Mouse (Mus musculus) 3T3-L1 (cell line): ENCODE data around the gene Preb.
A peak's percentile ranks its signal among the peaks of the same experiment; 100 is the strongest.

Experiments
- DNase-seq: peaks from one replicate; pipeline ENCODE4 v3.0.0-alpha.2; 2015; ENCODE audit warnings: low read depth, low spot score

Gene Preb

DNA sequence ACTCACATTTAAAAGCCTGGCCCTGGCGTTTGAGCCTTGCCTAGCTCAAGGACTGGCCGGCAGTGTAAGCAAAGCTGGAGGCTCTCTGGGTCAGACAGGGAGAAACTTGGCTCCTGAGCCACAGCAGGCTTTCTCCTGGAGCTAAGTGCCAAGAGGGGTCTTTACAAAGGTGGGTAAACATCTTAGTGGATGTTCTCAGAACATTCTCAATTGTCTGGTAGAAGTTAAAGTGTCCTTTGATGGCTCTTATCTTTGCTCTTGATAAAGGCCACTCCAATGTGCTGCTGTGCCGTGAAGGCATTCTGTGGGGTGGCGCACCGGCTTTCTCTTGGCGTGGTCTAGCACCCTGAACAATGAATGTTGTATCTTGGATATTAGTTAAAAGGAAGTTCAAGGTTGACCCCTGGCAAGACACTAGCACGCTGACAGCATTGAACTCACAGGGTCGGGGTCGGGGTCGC is 37.5 kb downstream of the Preb start:
- DNase-seq: no peak

DNA sequence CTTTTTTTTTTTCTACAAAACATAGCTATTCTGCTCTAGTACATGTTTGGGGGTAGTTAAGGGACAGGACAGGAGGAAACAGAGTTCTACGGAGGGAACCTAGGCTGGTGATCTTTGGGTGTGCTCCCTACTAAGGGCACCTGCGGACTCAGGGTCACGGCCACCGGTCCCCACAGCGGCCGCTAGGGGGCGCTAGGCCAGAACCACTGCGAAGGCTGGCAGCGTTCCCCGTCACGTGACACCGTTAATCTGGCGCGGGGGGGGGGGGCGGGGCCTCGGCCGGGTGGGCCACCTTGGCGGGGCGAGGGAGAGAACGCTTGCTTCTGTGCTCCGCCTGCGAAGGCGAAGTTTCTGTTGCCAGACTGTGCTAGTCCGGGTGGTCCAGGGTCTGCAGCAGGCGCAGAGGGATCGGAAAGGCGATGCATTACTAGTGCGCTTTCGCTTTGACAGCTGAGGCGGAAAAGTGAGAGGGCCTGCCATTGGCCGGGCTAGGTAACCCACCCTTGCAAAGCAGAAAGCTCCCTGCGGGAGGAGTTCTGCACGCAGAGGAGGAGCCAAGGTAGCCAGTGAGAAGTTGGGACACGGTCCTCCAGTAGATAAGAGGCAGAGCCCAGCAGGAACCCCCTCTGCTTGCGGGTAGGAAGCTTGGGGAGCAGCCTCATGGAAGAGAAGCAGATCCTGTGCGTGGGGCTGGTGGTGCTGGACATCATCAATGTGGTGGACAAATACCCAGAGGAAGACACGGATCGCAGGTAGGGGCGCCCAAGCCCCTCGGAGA is 38.7 kb downstream of the Preb start, which contains the start of gene Khk:
Khk (plus strand) TSS at position 176 of the 778 bp plus-strand sequence.
- DNase-seq: peak; percentile 91

DNA sequence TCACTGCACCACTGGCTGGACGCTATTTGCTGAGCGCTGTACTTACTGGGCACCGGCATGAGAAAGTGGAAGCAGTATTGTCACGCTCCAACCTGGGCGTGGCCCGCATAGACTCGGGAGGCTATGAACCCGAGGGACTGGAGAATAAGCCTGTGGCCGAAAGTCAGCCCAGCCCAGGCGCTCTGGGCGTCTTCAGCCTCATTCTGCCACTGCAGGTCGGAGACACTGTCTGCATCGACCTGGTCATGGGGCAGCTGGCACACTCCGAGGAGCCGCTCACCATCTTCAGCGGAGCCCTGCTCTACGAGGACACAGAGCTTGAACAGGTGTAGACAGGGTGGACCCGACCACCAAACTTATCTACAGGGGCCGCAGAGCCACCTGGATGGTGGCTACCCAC is 39.5 kb downstream of the Preb start:
- DNase-seq: no peak

DNA sequence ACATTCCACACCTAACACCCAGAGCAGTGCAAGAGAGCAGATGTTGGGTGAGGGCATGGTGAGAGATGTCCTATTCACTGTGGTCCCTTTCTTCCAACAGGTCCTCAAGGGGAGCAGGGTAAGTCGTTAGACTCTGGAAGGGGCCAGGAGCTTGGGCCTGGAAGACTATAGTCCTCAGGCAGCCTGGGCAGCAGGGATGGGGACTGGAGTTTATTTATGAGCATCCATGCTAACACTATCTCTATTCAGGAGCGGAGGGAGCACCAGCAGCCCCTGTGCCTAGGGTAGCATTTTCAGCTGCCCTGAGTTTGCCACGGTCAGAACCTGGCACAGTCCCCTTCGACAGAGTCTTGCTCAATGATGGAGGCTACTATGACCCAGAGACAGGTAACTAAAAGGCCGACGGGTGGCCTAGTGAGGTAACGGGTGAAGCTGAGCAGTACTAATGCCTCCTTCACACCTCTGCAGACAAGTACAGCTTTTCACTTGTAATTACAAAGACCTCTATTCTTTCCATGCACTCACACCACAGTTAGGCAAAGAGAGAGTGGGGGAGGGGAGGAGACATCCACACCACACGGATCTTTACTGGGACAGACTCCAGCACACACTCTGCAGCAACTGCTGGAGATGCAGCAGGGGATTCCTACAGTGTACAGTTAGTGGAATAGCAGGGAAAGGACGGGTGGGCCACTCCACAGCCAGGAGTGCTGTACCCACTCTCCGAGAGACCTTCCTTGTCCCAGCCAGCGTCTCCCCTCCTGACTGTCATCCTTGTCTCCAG is 40.1 kb downstream of the Preb start:
- no peak for DNase-seq

DNA sequence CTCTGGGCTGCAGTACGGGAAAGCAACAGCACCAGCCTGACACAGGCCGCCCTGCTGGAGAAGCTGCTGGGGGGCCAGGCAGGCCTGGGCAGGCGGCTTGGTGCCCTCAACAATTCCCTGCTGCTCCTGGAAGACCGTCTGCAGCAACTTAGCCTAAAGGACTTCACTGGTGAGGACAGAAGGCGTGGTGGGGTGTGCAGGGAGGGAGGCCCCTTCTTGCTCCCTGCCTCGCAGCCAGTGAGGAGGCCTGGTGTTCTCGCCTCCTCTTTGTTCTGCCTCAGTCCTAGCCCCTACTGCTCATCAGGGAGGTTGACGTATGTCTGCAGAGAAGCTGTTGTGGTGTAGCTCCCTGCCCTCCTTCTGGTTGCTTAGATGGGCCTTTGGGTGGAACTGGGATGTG is 41.5 kb downstream of the Preb start:
- DNase-seq: no peak

DNA sequence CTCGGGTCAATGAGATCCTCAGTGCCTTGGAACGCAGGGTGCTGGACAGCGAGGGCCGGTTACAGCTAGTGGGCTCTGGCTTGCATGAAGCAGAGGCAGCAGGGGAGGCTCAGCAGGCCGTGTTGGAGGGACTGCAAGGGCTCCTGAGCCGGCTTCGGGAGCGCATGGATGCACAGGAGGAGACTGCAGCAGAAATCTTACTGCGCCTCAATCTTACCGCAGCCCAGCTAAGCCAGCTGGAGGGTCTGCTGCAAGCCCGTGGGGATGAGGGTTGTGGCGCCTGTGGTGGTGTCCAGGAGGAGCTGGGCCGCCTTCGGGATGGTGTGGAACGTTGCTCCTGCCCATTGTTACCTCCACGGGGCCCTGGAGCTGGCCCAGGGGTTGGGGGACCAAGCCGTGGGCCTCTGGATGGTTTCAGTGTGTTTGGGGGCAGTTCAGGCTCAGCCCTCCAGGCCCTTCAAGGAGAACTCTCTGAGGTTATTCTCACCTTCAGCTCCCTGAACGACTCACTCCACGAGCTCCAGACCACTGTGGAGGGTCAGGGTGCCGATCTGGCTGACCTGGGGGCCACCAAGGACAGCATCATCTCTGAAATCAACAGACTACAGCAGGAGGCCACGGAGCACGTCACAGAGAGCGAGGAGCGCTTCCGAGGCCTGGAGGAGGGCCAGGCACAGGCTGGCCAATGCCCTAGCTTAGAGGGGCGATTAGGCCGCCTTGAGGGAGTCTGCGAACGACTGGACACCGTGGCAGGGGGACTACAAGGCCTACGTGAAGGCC is 42.1 kb downstream of the Preb start:
- no peak for DNase-seq

DNA sequence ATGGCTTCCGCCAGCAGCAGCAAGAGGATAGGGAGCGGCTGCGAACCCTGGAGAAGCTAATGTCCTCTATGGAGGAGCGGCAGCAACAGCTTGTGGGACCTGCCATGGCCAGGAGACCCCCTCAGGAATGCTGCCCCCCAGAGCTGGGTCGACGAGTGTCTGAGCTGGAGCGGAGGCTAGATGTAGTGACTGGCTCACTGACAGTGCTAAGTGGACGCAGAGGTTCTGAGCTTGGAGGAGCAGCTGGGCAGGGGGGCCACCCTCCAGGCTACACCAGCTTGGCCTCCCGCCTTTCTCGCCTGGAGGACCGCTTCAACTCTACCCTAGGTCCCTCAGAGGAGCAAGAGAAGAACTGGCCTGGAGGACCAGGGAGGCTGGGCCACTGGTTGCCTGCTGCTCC is 42.8 kb downstream of the Preb start:
- no peak for DNase-seq

DNA sequence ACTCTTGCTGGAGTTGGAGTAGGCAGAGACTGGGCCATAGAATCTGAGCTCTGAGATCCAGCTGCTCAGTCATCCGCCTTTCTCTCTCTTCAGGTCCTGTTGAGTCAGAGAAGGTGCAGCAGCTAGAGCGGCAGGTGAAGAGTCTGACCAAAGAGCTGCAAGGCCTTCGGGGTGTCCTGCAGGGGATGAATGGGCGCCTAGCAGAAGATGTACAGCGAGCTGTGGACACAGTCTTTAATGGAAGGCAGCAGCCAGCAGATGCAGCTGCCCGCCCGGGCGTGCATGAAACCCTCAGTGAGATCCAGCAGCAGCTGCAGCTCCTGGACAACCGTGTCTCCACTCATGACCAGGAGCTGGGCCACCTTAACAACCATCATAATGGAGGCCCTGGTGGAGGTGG is 43.3 kb downstream of the Preb start:
- no peak for DNase-seq

DNA sequence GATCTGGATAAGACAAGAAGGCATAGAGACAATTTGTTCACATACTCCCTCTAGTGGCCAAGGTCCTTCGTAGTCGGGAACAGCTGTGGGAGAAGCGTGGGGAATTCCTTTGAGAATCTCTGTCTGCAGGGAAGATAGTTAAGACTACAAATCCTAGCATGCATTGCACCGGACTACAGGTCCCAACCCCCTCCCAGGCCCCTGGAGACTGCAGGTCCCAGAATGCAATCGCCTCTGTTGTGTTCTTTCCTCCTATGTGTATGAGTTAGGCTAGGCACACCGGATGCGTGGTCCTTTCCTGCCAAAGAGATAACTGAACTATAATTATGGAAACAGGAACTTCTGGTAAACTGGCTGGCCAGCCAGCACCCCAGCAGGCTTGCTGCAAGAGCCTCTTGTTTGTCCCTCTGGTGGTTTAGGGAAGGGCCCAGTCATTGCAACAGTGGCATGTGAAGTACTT is 44.2 kb downstream of the Preb start:
- peak; percentile 99 for DNase-seq

DNA sequence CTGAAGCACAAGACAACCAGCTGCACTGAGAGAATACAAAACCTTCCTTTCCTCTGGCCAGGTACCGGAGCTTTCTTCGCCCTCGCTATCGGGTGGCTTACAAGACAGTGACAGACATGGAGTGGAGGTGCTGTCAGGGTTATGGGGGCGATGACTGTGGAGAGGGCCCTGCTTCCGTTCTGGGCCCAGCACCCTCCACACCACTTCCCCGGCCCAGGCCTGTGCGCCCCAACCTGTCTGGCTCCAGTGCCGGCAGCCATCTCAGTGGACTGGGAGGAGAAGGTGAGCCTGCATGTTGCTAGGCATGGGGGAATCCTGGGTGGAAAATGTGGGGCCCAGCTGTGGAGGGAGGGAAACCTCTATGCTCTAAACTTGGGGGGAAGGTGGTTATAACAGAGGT is 44.7 kb downstream of the Preb start:
- peak; percentile 31 for DNase-seq

DNA sequence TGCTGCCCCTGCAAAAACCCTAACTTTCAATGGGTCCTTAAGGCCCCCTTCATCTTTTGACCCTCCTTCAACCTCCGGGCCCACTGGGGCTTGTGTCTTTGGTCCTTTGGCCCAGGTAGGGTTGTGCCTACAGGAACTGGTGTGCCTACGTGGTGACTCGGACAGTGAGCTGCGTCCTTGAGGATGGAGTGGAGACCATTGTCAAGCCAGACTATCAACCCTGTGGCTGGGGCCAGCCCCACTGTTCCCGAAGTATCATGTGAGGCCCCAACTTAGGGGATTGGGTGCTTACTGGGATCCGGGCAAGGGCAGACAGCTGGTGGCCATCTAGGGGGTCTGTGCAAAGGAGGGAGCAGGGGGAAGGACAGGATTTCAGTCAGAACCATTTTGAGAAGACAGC is 45.3 kb downstream of the Preb start:
- DNase-seq: no peak

DNA sequence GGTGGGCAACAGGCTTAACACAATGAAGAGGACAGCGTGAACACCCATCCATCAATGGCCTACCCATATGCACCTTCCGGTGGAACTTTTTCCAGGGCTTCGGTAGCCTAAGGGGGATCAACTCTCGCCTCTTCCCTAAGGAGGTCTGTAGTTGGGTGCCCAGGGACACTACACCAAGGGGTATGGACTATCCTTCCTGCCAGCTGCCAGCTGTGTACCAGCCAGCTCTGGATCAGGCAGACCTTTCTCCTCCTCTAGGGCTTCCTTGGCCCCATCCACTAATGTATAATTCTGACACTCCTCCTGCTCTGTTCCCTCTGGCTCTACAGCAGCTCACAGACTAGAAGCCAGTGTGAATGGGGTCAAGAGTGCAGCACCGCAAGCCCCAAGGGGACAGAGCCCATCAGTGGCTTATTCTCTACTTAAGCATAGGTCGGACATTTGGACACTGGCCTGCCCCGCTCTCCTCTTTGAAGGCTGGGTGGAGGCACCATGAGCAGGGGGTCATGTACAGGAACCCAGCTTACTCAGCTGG is 46.0 kb downstream of the Preb start:
- DNase-seq: peak; percentile 71

DNA sequence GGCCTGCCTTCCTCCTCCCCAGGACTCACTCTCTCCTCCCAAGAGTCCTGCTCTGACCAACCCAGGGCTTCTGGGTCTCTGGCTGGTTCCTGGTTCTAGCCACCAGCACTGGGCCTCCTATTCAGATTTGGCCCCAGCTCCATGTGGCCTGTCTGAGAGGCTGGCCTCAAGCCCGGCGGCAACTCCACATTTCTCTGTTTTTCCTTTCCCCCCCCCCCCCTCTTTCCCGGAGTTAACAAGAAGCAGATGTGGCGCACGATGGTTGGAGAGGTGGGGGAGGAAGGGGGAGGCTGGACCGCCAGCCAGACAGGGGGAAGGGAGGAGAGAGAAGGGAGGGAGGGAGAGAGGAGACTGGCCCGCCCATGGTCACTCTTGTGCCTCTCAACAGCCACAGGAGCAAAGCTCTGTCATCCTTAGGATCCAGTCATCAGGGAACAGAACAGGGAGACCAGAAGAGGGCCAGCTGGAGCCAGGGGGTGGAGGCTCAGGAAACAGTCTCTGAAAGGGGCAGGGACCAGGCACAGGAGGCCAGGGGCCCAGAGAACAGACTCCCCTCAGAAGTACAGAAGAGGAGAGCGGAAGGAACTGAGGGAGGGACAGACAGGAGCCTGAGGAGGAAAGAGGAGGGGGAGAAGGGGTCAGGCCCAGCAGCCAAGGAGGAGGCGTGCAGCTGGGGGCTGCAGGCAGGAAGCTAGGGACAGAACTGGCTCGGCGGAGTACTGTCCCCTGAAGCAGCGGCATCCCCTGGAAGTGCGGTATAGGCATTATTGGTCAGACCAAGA is 46.9 kb downstream of the Preb start, which contains the start of gene Emilin1:
Emilin1 (plus strand) TSS at position 343 of the 782 bp plus-strand sequence.
- DNase-seq: peak; percentile 99

DNA sequence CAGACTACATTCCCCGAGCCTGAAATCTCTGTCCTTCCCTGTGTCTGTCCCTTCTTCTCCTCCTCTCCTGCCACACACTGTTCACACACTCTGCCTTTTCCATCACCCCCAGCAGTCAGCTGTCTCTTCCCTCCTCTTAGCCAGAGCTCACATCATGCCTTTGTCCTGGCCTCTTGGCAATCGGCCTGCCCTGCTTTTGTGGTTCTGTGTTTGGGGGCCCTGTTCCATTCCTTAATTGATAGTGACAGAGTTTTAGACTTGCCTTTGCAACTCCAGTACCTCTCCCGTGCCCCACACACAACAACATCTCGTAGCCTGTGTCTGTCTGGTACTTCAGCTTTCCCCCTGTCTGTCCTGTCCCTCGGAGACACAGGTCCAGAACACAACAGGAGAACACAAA is 48.0 kb downstream of the Preb start:
- peak; percentile 65 for DNase-seq

DNA sequence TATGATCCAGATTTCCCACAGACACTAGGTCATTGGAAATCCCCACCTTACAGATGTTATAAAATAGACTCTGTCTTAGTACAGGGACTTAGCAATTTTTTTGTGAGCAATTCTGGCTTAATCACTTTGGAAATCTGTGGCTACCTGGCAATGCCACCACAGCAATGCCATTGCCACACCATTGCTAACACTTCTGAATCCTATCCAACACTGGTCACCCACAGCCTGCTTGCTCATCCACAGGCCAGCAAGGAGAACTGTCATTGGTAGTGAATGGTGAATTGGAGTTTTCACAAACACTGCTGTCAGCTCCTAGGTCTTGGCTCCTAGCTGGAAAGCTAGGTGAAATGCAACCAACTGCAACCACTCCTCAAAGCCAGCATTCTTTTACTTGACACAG is 49.7 kb downstream of the Preb start:
- DNase-seq: peak; percentile 81

DNA sequence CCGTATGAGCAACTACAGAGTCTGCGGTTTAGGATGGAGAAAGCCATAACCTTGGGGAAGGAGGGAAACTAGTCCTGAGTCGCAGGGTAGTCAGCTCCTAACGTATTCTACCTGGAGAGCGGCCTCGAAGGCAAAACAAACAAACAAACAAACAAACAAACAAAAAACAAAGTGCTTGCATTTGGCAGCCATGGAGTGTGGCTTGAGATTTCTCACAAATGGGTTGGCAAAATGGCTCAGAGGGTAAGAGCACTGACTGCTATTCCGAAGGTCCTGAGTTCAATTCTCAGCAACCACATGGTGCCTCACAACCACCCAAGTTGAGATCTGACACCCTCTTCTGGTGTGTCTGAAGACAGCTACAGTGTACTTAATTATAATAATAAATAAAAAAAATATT is 50.3 kb downstream of the Preb start:
- DNase-seq: no peak

DNA sequence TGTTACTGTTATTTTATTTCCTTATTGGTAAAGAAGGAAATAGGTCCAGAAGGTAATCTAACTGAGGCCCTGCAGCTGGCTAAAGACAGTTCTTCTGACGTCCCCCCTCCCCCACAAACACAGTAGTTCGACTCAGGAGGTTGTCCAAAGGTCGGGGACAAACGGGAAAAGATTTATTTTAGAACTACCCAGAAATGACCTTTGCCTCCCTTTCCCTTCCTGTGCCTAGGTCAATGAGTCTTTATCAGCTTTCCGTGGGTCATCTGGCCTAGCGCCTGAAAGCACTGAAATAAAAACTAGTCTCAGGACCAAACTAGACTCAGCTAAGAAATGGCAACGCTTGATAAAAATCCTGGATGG is 50.9 kb downstream of the Preb start:
- DNase-seq: no peak

DNA sequence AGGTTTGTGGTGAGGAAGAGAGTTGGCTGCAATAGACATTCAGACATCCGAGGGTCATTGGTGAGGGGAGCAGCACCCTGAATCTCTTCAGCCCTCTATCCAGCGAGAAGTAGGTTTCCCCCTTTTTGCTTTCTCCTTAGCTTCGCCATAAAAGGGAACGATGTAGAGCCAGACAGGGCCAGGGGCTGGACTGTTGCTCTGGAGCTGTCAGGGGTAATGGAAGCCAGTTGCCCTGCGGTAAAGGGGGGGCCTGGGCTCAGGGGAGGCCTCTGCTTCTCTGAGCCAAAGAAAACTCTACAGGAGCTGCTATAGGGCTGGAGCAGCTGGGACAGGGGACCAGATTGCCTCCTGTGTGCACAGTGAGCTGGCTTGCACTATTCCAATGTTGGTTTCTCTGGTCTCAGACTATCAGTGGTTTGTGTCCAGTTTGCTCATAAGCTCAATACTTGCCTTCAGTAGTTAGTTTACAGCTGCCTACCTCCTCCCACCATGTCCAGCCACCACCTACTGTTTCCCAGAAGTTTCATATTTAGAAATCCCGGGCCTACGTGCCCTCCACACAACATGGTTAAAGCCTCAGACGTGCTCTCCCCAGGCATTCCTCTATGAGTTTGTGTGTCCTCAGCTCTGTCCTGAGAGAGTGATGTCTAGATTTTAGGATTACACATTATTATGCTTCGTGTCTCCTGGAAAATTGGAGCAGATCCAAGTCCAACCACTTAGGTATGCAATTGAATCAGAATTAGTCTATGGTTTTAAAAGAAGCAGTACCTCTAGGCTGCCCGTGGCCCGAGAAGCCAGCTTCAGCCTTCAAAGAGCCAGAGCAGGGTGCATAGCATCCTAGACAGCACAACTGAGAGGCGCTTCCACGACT is 51.5 kb downstream of the Preb start:
- peak; percentile 75 for DNase-seq

DNA sequence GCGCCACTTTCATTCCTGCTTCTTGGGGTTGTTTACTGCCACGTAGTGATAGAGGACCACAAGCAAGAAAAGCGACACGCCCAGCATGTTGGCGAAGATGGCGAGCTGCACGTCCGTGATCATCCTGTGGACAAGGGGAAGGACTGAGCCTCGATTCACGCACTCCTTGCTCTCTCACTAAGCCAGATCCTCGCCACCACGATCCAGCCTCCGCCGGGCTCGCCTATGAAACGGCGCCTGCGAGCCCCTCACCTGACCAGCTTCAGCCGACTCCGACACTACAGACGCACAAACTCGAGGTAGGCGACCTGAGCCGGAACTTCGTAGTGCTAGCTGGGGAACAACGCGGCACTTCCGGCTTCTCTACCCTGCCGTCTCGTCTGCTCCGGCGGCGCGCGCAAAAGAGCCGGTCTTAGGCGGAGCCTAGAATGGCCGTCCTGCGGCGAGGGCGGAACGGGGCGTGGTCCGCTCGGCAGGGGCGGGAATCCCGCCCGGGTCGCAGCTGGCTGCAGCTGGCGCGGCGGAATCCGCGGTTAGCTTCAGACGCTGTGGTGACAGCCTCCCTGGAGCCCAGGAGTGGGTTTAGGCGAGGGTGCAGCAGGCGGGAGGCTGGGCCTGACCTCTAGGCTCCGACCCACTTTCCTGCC is 52.6 kb downstream of the Preb start, which contains the start of gene Ost4:
Ost4 (minus strand) TSS at position 376 of the 647 bp plus-strand sequence.
- peak; percentile 99 for DNase-seq
